Comparison of ENCODE assay signal across 8 mouse cellular contexts in the genomic region with DNA sequence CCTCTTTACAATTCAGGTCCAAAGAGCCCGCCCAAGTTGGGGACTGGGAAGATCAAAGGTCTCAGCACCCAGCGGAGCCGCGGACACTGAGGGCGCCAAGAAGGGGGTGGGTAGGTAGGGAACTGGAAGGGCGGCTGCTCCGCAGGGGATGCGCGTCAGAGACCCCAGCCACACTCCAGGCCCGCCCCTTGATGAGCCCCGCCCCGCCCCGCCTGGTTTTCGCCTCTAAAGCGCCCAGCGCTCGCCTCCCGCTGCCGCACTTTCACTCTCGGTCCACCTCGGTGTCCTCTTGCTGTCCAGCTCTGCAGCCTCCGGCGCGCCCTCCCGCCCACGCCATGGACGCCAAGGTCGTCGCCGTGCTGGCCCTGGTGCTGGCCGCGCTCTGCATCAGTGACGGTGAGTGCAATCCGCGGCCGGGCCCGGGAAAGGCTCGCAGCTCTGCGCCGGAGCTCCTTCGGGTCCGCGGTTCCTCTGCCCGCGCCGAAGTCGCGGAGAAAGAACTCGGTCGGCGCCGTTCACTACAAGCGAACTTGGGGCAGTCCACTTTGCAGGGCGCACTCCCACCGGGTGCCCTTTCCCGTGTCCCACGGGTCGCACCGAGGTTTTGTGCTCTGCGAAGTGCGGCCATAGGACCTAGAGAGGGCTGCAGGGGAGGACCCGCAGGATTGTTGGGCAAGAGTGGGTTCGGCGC. TPM values are rescaled to one million over a fixed set of nuclear protein-coding genes. Genes with fewer than 3 reads are reported as not detected.
DNase-seq lines count a peak whose midpoint lies in the region; ATAC-seq and TF ChIP-seq lines count a peak whose summit lies in the region.

A gene (plus strand): TSS at position 215 of the 691 bp plus-strand sequence.

- H3K27ac ChIP-seq in forebrain, postnatal 0 days (ENCODE audit: low read depth, low read length), result 0 out of 2 replicates have a peak within 1 kb of the TSS, but pooled peaks have one; percentile 16
- peak within 1 kb of the TSS; percentile 75 for H3K27ac ChIP-seq in layer of hippocampus, adult 2 months
- H3K27ac ChIP-seq in lung, embryonic 15.5 days, result 0 out of 2 replicates have a peak within 1 kb of the TSS, but pooled peaks have one; percentile 7

- no peaks in the 10 kb centered on the region for H3K36me3 ChIP-seq in forebrain, postnatal 0 days (ENCODE audit: insufficient read depth)
- H3K36me3 ChIP-seq in lung, embryonic 15.5 days, result no peaks in the 10 kb centered on the region

- no peaks in the 10 kb centered on the region for H3K9me3 ChIP-seq in forebrain, postnatal 0 days (ENCODE audit: low read length)
- no peaks in the 10 kb centered on the region for H3K9me3 ChIP-seq in lung, embryonic 15.5 days

- H3K27me3 ChIP-seq in forebrain, postnatal 0 days (ENCODE audit: insufficient read depth, low read length), result peaks cover 23% of the 10 kb centered on the region
- H3K27me3 ChIP-seq in lung, embryonic 15.5 days, result peaks cover 49% of the 10 kb centered on the region; the same call in 1 of the 2 replicates

- peak within 1 kb of the TSS; percentile 57 for H3K4me3 ChIP-seq in forebrain, postnatal 0 days (ENCODE audit: low read depth, low read length)
- peak within 1 kb of the TSS; percentile 60 for H3K4me3 ChIP-seq in layer of hippocampus, adult 2 months
- H3K4me3 ChIP-seq in lung, embryonic 15.5 days, result peak within 1 kb of the TSS; percentile 58

- peak within 1 kb of the TSS; percentile 94 for H3K4me2 ChIP-seq in forebrain, postnatal 0 days (ENCODE audit: low read depth)
- H3K4me2 ChIP-seq in lung, embryonic 15.5 days, result peak within 1 kb of the TSS; percentile 93

- peak; percentile 44; the same call in 1 of the 2 replicates for ATAC-seq in forebrain, postnatal 0 days
- ATAC-seq in lung, embryonic 15.5 days (ENCODE audit: borderline replicate concordance, extremely low read depth, low FRiP score, low TSS enrichment), result peak; percentile 36; the same call in 1 of the 2 replicates
- no peak for ATAC-seq in monocyte, adult 5-6 weeks (replicated peaks; ENCODE audit: insufficient number of reproducible peaks, low FRiP score, low TSS enrichment, poor library complexity, severe bottlenecking)

- peak within 1 kb of the TSS; percentile 52 for H3K9ac ChIP-seq in forebrain, postnatal 0 days
- peak within 1 kb of the TSS; percentile 65 for H3K9ac ChIP-seq in lung, embryonic 15.5 days

- under 1% methylated on average over 63 of the region's 64 CpGs for WGBS in forebrain, postnatal 0 days
- WGBS in lung, embryonic 15.5 days, result under 1% methylated on average over 47 of the region's 64 CpGs

- intact Hi-C loops in heart, postnatal 25 days (cut with DNase I), result loop anchor here (5.0 kb wide), 6 partner anchors 86 to 589 kb away; no protein-coding TSS in a partner anchor

- H3K4me1 ChIP-seq in forebrain, postnatal 0 days (ENCODE audit: insufficient read depth), result peaks cover 12% of the 10 kb centered on the region; the same call in 1 of the 2 replicates
- peaks cover 25% of the 10 kb centered on the region for H3K4me1 ChIP-seq in lung, embryonic 15.5 days

- no peak for TF ChIP-seq CTCF in forebrain, postnatal 0 days (IDR thresholded peaks at IDR 0.05; ENCODE audit: low read depth)
- no peak for TF ChIP-seq CTCF in layer of hippocampus, adult 2 months (conservative IDR thresholded peaks at IDR 0.05)

- peak; percentile 88 for DNase-seq in Muller cell, postnatal 12 days (ENCODE audit: inconsistent ontology term)
- peak; percentile 84 to 88 for DNase-seq in adrenal gland, postnatal 36 days
- peak; percentile 48 for DNase-seq in forebrain, postnatal 0 days
- peak; percentile 60 for DNase-seq in heart, postnatal 25 days (ENCODE audit: low spot score)
- DNase-seq in layer of hippocampus, adult 2 months (ENCODE audit: low spot score in 2 of 2), result no peak
- peak; percentile 68 for DNase-seq in retina, postnatal 1 day

RNA-seq across cellular contexts. Expression of the gene that starts here (rescaled TPM):
- 10 to 100 TPM; 44.6 to 48.6 TPM for total RNA-seq in adrenal gland, postnatal 36 days (2021)
- total RNA-seq in forebrain, postnatal 0 days (2014; rRNA removed), result 26.5 and 32.0 TPM in 2 replicates
- 70.7 and 99.6 TPM in 2 replicates for polyA plus RNA-seq in forebrain, postnatal 0 days (2015; fragmentation: Nextera tagmentation; extraction: Ambion mirVana)
- total RNA-seq in heart, postnatal 25 days (2021), result 100 to 1,000 TPM in 1 of 2 experiments, 10 to 100 TPM in 1; 90.4 to 120 TPM
- 10 to 100 TPM; 41.1 to 45.2 TPM for total RNA-seq in layer of hippocampus, adult 2 months (2021)
- 112 and 113 TPM in 2 replicates for polyA plus RNA-seq in lung, embryonic 15.5 days (2015; fragmentation: Nextera tagmentation; extraction: Ambion mirVana)
- not detected in 3 replicates for total RNA-seq in monocyte, adult 5-6 weeks (2017)

Comparison
In these comparisons a context has a peak if more than half of its experiments do, and no peak if none do; other contexts are left out.
1. RNA of the gene that starts here (total RNA-seq): 90.4 to 120 TPM in heart, postnatal 25 days, 44.6 to 48.6 TPM in adrenal gland, postnatal 36 days, 41.1 to 45.2 TPM in layer of hippocampus, adult 2 months and 26.5 to 32.0 TPM in forebrain, postnatal 0 days; not detected in monocyte, adult 5-6 weeks; every median in the first group is over 10 times any median in the second.
2. DNase-seq: peak in Muller cell, postnatal 12 days (single experiment), adrenal gland, postnatal 36 days (2 of 2), forebrain, postnatal 0 days (single experiment), heart, postnatal 25 days (single experiment) and retina, postnatal 1 day (single experiment); none in layer of hippocampus, adult 2 months (0 of 2).
3. H3K27ac ChIP-seq: peak in every context shown above with its lines; median percentile 75 in layer of hippocampus, adult 2 months; 16 in forebrain, postnatal 0 days; 7 in lung, embryonic 15.5 days.
4. Peak in every context shown above with its lines, with median percentiles within 50 percentile points of each other: H3K4me3 ChIP-seq.